Mouse (Mus musculus): ENCODE data around the gene Rspry1. TPM values are rescaled to one million over a fixed set of nuclear protein-coding genes. Genes with fewer than 3 reads are reported as not detected.

The Rspry1 gene
- polyA plus RNA-seq, 1 experiment from 2014 or later: 54.1 TPM

Other genes starting within 250 kb of the Rspry1 start
- 63.3 and 66.3 TPM in 2 replicates for gene Herpud1, start 215.5 kb upstream of the Rspry1 start, polyA plus RNA-seq (2015; fragmentation: Nextera tagmentation; extraction: Ambion mirVana)
- gene Nlrc5, start 167.6 kb upstream of the Rspry1 start, polyA plus RNA-seq (2015; fragmentation: Nextera tagmentation; extraction: Ambion mirVana): 0.18 and 0.32 TPM in 2 replicates
- 21.1 and 22.0 TPM in 2 replicates for gene Cpne2, start 68.9 kb upstream of the Rspry1 start, polyA plus RNA-seq (2015; fragmentation: Nextera tagmentation; extraction: Ambion mirVana)
- 80.5 and 97.9 TPM in 2 replicates for gene Fam192a, start 60 bp downstream of the Rspry1 start, polyA plus RNA-seq (2015; fragmentation: Nextera tagmentation; extraction: Ambion mirVana)
- gene Arl2bp, start 64.7 kb downstream of the Rspry1 start, polyA plus RNA-seq (2015; fragmentation: Nextera tagmentation; extraction: Ambion mirVana): 219 and 224 TPM in 2 replicates
- 1.0 and 2.1 TPM in 2 replicates for gene Pllp, start 94.3 kb downstream of the Rspry1 start, polyA plus RNA-seq (2015; fragmentation: Nextera tagmentation; extraction: Ambion mirVana)
- not detected in 2 replicates for gene Ccl22, start 143.7 kb downstream of the Rspry1 start, polyA plus RNA-seq (2015; fragmentation: Nextera tagmentation; extraction: Ambion mirVana)
- gene Cx3cl1, start 170.1 kb downstream of the Rspry1 start, polyA plus RNA-seq (2015; fragmentation: Nextera tagmentation; extraction: Ambion mirVana): 17.8 and 17.9 TPM in 2 replicates
- not detected in 2 replicates for gene Ccl17, start 208.5 kb downstream of the Rspry1 start, polyA plus RNA-seq (2015; fragmentation: Nextera tagmentation; extraction: Ambion mirVana)
- gene Coq9, start 236.4 kb downstream of the Rspry1 start, polyA plus RNA-seq (2015; fragmentation: Nextera tagmentation; extraction: Ambion mirVana): 57.7 and 64.4 TPM in 2 replicates
- 178 and 204 TPM in 2 replicates for gene Ciapin1, start 236.4 kb downstream of the Rspry1 start, polyA plus RNA-seq (2015; fragmentation: Nextera tagmentation; extraction: Ambion mirVana)

Data from neural tube, embryonic 13.5 days (tissue).